In the genomic region with DNA sequence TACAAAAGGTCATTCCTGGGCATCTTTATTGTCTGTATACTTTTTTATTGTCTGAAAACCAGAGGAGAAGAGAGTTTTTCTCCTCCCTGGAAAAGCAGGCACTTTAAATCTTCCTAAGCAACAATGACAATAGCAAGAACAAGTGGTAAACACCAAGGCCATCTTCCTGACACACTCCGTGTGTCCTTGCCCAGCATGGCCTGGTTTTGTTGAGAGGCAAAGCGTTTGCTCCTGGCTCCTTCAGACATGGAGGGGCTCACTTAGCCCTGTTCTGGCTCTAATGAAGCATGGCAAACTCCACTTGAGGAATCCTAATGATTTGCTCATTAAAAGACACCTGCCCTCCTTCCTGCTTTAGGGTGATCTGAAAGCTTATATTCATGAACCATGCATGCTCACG, we compare ENCODE assay signal across 22 mouse cellular contexts.
"Had no signal": no experiment of that assay in that cellular context is flagged by ENCODE, and none has a peak within 500 bp of the region (broad histone marks: within the 10 kb centered on the region; RNA-seq: fewer than 3 reads in every experiment).

No protein-coding gene starts in this region.

- DNase-seq: gastrocnemius, postnatal 14 days; gastrocnemius, postnatal 36 days; heart, adult 18-20 months; heart, postnatal 10 days; kidney, adult 11 months; kidney, adult 2 months; kidney, adult 9 months; kidney, postnatal 14 days; kidney, postnatal 36 days; layer of hippocampus, postnatal 36 days; left cerebral cortex, postnatal 4 days had no signal

- H3K27ac ChIP-seq: heart, embryonic 10.5 days; hindbrain, embryonic 13.5 days; hindbrain, embryonic 15.5 days; hindbrain, postnatal 0 days; kidney, embryonic 15.5 days; kidney, postnatal 0 days; limb, embryonic 13.5 days; limb, embryonic 15.5 days; liver, embryonic 12.5 days; liver, embryonic 14.5 days had no signal

- H3K4me3 ChIP-seq: heart, embryonic 10.5 days; heart, embryonic 12.5 days; hindbrain, embryonic 13.5 days; hindbrain, embryonic 15.5 days; kidney, embryonic 15.5 days; limb, embryonic 13.5 days; limb, embryonic 15.5 days; liver, embryonic 12.5 days had no signal
